8 mouse cellular contexts compared by ENCODE assay signal in the genomic region with DNA sequence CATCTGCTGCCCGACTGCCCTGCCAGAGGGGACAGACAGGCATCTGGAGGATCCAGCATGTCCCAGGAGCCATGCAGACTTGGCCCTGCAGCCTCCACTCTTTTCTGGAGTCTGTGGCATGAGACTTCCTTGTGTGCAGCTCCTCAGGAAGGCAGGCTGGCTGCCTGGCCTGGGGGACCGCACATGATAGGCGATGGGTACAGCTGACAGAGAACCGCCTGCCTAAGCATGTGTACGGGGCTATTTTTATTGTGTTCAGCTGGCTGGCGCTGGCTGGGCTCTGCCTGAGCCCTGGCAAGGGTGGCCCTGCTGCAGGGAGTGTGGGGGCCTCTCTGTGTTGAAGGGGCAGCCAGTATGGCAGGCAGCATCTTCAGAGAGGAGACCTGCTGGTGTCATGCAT.
A peak's percentile ranks its signal among the peaks of the same experiment; 100 is the strongest.
DNase-seq lines count a peak whose midpoint lies in the region; ATAC-seq and TF ChIP-seq lines count a peak whose summit lies in the region.

No protein-coding gene starts in this region.

- ATAC-seq in midbrain, embryonic 11.5 days (ENCODE audit: low FRiP score): no peak

- TF ChIP-seq POLR2A in brain, embryonic 14.5 days (IDR thresholded peaks at IDR 0.05; ENCODE audit: borderline replicate concordance, extremely low read depth, insufficient read depth, insufficient read length, poor library complexity, severe bottlenecking): no peak

- no peak overlapping the region for H3K4me3 ChIP-seq in midbrain, embryonic 11.5 days (ENCODE audit: low read depth, low read length)

- peak overlapping the region; percentile 25; the same call in 1 of the 2 replicates for H3K9ac ChIP-seq in midbrain, embryonic 11.5 days (ENCODE audit: low read length)

- no peak for TF ChIP-seq CTCF in brain, embryonic 14.5 days (IDR thresholded peaks at IDR 0.05; ENCODE audit: borderline replicate concordance, extremely low read depth, insufficient read depth, insufficient read length)

- H3K27ac ChIP-seq in midbrain, embryonic 11.5 days (ENCODE audit: low read depth, low read length): no peak overlapping the region

- WGBS in midbrain, embryonic 11.5 days: 79% methylated on average over 6 of the region's 6 CpGs

- intact Hi-C loops in heart, postnatal 25 days (cut with DNase I): no loop called here
- intact Hi-C loops in heart, postnatal 10 days (cut with DNase I): no loop called here

- H3K36me3 ChIP-seq in midbrain, embryonic 11.5 days (ENCODE audit: control insufficient read depth, insufficient read depth, low read length): no peaks in the 10 kb centered on the region

- H3K4me2 ChIP-seq in midbrain, embryonic 11.5 days: no peak overlapping the region

- no peaks in the 10 kb centered on the region for H3K9me3 ChIP-seq in midbrain, embryonic 11.5 days (ENCODE audit: control insufficient read depth, low read length)

- peaks cover 36% of the 10 kb centered on the region for H3K4me1 ChIP-seq in midbrain, embryonic 11.5 days (ENCODE audit: control insufficient read depth, insufficient read depth, low read length)

- peaks cover 2% of the 10 kb centered on the region for H3K27me3 ChIP-seq in midbrain, embryonic 11.5 days (ENCODE audit: control insufficient read depth, insufficient read depth, low read length)

- DNase-seq in heart, adult 11 months: peak; percentile 97
- DNase-seq in heart, postnatal 25 days (ENCODE audit: low spot score): no peak
- peak; percentile 81 for DNase-seq in brain, embryonic 14.5 days (ENCODE audit: low read depth)
- DNase-seq in heart, postnatal 10 days: peak; percentile 51 to 68
- DNase-seq in midbrain, embryonic 11.5 days (ENCODE audit: low spot score, missing footprints): no peak
- DNase-seq in adrenal gland, postnatal 25 days: no peak
- DNase-seq in kidney, postnatal 4 days: no peak
- no peak for DNase-seq in adrenal gland, postnatal 14 days

Comparison
In these comparisons a context has a peak if more than half of its experiments do, and no peak if none do; other contexts are left out.
1. DNase-seq: peak in heart, adult 11 months (single experiment), brain, embryonic 14.5 days (single experiment) and heart, postnatal 10 days (2 of 2); none in heart, postnatal 25 days (single experiment), midbrain, embryonic 11.5 days (single experiment), adrenal gland, postnatal 25 days (single experiment), kidney, postnatal 4 days (0 of 2) and adrenal gland, postnatal 14 days (single experiment).